Mouse (Mus musculus) layer of hippocampus, postnatal 36 days (tissue): ENCODE results near the gene Kctd10. TPM values are rescaled to one million over a fixed set of nuclear protein-coding genes. Genes with fewer than 3 reads are reported as not detected.

ENCODE experiments used
- DNase-seq, 2 experiments: peaks; one replicate each; pipeline ENCODE4 v3.0.0; 2022
- total RNA-seq, 2 experiments: library from RNA; stranded (reverse); gene quantifications; 2 replicates each; pipeline ENCODE4 v1.2.3; 2021

The Kctd10 gene
- 10 to 100 TPM; 47.5 to 48.3 TPM for total RNA-seq

- peak; percentile 80 to 81 for DNase-seq
These were observed at the start of gene Kctd10, which contains the start of gene Ube3b for GRCm38 (mm10) chr5:114380209-114381012. Gene Kctd10 (minus strand): TSS chr5:114380508. Gene Ube3b (plus strand): TSS chr5:114380607.

DNA sequence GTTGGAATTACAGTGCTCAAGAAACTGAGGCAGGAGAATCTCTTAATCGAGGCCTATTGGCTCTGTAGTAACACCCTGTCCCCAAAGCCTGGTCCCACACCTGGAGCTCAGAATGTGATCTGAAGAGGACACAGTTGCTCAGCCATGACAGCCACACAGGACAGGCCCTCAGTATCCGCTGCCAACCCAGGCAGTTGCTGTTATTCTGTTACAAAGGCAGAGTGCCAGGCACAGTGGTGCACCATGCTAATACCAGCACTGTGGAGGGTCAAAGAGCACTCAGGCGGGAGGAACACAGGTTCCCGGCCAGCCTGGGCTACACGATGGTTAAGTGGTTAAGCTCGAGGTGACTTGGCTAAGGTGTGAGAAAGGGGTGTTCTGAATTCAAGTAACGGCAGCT lies 49.5 kb upstream of the Kctd10 start:
- no peak for DNase-seq

DNA sequence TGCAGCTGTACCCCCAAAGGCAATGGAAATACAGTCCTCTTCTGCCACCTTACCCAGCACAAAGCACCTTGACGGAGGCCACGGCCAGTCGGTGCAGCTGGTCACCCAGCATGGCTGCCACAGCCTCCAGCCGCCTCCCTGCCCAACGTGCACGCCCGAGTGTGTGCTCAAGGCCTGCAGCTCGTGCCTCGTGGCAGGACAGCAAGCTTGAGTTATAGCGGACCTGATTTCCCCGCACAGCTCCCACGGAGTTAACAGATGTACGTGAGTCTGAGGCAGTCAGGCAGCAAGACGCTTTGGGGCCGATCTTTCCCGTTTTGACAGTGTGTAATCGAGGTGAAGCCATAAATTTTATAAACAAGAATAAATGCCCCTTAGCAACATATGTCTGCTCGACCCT lies 48.3 kb upstream of the Kctd10 start:
- no peak for DNase-seq

DNA sequence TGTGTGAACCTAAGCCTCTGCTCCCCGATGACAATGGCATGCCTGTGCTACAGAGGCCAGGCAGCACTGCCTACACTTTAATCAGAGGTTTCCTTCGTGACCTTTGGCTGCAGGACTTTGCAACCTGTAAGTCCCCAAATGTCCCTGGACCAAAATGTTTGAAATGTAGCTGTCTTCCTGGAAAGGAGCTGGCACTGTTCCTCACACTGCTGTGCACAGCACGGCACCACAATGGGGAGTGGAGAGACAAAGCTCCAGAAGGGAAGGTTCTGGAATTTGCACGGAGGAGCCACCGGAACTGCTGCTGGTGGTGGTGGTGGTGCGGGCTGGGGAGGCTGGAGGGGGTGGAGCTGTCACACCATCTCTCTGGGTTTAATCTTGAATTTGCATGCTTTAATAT lies 46.4 kb upstream of the Kctd10 start:
- DNase-seq = no peak

DNA sequence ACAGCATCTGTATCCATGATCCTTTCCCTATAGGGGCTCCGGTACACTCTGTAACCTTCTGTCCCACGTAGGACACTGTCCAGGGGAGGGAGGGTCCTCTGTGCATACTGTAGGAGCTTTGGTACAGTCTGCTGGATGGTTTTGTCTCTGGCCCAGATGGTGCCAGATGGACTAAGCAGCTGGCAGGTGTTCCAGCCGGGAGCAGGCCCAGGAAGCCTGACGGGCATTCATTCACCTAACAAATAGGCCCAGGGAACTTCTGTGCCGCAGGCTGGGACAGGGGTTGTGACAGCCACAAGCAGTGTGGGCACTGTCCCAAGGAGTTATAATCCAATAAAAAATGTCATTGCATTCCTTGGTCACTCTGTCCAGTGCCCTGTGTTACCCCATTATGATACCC lies 43.7 kb upstream of the Kctd10 start:
- DNase-seq = no peak

GRCm38 (mm10) chr5:114422591-114422990 lies 42.3 kb upstream of the Kctd10 start:
- DNase-seq = no peak

DNA sequence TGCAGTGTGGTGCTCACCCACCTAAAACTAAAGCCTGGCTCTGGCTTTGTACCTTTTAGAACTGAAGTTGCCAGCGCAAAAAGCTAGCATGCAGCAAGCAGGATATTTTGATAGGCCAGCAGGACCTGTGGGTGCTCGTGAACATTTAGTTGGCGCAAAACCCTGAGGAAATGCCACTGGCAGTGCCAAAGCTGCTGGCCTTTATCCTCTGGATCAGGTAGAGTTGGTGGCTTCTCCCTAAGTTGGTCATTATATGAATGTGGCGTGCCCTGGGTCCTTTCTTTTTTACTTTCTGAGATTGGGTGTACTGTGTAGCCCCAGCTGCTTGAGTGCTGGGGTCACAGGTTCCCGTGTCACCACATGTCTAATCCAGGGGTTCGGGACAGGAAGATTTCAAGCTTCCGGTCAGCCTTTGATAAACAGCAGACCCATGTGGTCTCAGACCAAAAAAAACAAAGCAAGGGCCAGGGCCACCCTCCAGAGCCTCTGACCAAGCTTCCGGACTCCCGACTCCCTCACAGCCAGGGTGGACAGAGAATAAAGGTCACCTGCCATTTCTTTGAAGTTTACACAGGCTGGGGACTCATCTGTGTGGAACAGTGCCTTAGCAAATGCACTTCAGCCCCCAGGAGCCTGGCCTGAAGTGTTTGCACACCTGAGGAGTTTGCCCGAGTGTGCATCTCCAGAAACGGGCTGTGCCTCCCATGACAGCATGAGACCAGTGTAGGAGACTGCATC lies 41.4 kb upstream of the Kctd10 start:
- DNase-seq = no peak

DNA sequence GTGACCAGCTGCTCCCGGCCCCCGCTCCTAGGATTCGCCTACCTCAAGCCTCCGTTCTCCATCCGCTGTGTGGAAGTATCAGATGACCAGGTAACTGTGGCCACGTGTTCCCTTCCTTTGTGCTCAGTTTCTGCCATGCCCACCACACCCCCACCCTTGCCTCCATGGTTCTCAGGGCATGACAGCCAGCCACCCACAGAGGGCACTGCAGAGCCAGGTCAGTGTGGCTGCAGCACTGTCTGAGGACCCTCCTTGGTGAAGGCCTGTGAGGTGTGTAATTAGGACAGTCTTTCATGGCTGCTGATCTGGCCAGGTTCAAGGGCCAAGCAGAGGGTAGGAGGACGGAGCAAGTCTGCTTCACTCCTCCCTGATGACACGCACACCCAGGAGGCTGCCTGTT lies 38.2 kb upstream of the Kctd10 start:
- no peak for DNase-seq

- DNase-seq = no peak
These were observed 36.5 kb upstream of the Kctd10 start for GRCm38 (mm10) chr5:114416855-114417254.

DNA sequence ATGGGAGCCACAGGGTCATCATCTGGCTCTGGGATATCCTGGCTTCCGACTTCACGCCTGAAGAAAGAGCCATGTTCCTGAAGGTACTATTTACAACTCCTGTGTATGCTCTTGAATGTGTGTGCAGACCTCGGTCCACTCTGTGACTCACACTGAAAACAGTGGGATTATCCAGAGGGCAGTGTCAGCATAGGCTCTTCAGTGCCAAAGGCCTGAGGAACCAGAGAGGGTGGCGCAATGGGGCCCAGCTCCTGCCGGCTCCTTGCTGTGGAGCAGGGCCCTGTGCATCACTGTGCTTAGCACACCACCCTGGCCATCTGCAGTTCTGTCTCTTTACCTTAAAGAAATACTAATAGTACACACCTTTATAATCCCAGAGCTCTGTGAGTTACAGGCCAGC lies 35.3 kb upstream of the Kctd10 start:
- DNase-seq = no peak

DNA sequence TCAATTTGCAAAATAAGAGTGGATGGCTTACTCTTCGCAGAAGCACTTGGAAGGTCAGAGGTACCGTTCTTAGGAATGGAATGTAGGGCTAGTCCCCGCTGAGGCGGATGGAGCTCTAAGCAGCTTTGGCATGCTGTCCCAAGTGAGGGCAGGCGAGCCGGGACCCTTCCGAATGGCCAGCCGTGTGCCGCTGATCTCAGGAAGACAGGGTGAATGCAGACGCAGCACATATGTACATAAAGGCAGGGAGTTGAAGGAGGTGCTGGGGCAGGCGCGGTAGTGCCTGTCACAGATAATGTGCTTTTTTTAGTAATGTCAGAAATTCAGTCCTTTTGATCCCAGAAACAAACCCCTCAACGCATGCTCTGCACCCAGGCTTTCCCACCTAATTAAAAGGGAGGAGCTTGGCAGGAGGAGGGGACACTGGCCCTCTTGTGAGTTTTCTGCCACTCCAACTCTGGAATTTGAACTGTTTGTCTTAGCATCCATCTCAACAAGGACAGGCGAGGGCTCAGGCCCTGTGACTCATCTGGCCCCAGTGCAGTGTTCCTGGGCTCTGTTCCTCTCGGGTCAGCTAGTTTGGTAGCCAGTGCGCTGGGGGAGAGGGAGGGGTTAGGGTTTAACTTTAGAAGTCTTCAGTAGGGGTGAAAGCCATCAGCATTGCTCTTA lies 32.9 kb upstream of the Kctd10 start:
- DNase-seq = no peak

DNA sequence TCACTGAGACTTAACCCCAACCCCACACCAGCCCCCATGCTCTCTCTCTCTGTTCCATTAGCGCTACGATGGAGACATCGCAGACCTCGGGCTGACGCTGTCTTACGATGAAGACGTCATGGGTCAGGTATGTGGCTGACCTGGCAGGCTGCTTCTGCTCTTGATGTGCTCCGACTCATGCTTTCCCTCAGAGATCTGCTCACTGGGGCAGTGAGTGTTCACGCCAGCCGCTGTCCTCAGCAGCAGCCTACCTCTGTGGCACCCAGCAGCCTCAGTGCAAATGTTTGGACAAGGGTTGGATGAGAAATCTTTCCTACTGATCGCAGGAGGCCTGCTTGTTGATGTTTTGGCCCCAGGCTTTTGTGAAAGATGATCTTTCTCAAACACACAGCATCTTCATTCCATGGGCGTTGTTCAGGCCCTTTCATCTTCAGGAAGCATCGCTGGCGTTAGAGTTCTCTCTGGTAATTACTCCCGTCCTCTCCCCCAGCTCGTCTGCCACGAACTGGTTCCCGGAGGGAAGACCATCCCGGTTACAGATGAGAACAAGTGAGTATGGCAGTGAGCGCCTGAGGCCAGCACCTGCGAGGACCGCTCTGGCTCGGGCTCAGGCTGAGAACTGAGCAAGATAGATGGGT lies 32.2 kb upstream of the Kctd10 start:
- DNase-seq = no peak

DNA sequence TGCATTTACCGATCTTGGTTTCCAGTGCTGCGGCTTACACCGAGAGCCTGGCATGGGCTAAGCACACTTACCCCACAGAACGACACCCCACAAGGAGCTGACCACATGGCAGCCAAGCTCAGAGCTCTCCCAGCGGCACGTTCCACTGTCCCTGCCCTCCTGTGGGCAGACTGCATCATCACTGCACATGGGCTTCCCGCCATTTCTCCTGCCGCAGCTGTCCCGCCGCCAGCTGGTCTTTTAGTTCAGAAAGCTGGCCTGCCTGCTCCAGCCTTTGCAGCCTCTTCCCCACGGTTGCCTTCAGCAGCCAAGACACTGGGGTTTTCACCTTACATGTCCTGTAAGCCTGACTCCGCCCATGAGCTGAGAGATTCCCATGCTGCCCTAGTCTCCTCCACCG lies 30.1 kb upstream of the Kctd10 start:
- no peak for DNase-seq

DNA sequence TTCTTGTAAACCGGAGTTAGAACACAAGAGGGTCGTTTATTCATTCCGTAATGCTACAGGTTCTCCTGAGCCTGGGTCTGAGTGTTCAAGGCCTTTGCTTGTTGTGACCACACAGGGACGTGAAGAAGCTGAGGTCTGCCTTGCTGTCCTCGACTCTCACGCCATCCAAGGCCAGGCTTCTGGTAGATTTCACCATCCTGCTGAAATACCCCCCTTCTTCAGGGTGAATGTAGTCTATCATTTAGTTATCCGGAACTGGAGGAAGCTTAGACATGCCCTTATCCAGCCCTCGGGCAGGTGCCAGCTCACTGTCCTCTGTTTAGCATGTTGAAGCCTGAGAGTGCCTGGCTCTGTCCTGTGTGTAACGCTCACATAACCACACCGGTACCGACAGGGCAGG lies 28.5 kb upstream of the Kctd10 start:
- DNase-seq = no peak

DNA sequence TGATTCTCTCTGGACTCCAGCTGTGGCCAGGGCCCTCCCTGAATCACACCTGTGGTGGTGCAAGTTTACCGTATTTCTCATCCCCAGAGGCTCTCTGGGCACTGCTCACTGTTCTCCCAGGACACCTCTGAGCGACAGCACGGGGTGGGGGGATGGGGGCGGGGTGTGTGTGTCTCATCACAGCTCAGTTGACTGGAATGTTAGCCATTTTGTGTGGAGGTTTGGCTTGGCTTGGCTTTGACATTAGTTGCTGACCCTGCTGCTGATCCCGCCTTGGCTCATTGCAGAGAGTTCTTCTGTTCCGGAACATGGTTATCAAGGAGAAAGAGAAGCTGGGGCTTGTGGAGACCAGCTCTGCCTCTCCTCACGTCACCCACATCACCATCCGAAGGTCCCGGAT lies 27.5 kb upstream of the Kctd10 start:
- DNase-seq = no peak

- DNase-seq = no peak
These were observed 27.0 kb upstream of the Kctd10 start for GRCm38 (mm10) chr5:114407269-114407668.

- no peak for DNase-seq
These were observed 26.3 kb upstream of the Kctd10 start for GRCm38 (mm10) chr5:114406592-114406991.

DNA sequence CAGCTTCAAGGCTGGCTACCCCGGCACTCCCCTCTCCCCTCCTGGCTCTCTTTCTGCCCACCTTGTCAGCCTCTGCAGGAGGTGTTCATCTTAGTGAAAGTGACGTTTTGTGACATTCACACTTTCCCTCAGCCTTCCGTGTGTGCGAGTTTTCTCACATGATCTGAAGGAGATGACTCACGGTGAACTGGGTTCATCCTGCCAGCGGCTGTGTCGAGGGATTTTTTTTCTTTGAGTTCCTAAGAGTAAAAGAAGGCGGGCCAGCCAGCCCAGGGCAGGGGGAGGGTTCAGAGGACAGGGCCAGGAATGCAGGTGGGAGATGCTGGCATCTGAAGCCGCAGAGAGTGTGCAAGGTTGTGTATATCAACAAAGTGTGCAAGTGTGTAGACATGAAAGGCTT lies 12.9 kb upstream of the Kctd10 start:
- no peak for DNase-seq

GRCm38 (mm10) chr5:114384448-114384847 lies 4.1 kb upstream of the Kctd10 start:
- no peak for DNase-seq

GRCm38 (mm10) chr5:114383184-114383904 lies 3.0 kb upstream of the Kctd10 start:
- no peak for DNase-seq

DNA sequence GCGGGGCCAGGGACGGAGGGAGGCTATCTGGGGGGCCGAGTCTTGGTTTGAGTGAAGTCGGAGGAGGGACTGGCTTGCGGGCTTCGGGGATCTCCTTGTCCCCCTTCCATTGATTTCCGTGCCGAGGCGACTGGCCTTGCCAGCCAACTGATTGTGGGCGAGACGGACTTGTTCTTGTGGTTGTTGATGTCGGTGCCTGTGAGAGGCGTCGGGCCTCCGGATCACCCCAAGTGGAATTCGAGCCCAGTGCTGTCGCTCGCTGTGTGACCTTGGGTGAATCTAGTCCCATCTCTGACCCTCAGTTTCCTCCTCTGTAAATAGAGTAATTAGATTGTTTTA lies 674 bp upstream of the Kctd10 start:
- no peak for DNase-seq

DNA sequence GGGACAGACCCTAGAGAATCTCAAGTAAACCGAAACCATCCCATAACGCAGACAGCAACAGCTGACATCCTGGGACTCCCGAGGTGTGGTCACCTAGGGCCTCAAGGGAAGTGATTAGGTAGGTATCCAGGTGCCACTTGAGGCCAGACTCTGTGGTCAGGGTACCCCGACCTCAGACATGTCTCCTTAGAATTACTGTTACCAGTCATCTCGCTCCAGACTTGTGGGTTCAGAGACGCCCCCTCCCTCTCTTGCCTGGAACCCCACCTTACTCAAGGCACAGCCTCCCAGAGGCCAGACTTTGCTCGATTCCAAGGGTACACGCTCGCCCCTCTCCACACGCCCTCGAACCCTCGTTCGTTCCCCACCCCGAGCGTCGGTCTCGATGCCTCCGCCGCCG lies 545 bp downstream of the Kctd10 start:
- DNase-seq = no peak
